Mouse (Mus musculus) kidney, adult 18-20 months (tissue): ENCODE results near the gene C8g.

Experiments used
- DNase-seq: peaks from one replicate; pipeline ENCODE4 v3.0.0; 2021

C8g gene

DNA sequence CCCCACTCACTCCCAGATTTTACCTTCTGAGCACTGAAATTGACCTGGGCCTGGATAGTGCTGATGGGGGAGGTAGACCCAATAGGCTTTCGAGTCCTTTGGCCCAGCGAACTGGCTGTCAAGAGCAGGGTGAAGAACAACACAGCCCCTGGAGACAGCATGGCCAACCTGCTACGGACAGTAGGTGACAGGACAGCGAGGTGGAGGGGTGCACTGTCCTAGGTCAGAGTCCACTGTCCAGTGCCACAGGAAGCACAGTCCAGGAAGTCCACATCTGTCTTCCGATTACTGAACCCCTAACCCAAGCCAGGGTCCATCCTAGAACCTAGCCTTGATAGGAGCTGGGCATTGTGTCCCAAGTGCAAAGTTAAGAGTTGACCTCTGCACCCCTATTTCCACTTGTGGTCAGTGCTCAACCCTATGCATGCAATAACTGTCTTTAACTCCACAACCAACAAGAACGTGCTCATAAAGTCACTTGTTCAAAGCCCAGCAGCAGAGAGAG is 1.4 kb downstream of the C8g start:
- no peak for DNase-seq

DNA sequence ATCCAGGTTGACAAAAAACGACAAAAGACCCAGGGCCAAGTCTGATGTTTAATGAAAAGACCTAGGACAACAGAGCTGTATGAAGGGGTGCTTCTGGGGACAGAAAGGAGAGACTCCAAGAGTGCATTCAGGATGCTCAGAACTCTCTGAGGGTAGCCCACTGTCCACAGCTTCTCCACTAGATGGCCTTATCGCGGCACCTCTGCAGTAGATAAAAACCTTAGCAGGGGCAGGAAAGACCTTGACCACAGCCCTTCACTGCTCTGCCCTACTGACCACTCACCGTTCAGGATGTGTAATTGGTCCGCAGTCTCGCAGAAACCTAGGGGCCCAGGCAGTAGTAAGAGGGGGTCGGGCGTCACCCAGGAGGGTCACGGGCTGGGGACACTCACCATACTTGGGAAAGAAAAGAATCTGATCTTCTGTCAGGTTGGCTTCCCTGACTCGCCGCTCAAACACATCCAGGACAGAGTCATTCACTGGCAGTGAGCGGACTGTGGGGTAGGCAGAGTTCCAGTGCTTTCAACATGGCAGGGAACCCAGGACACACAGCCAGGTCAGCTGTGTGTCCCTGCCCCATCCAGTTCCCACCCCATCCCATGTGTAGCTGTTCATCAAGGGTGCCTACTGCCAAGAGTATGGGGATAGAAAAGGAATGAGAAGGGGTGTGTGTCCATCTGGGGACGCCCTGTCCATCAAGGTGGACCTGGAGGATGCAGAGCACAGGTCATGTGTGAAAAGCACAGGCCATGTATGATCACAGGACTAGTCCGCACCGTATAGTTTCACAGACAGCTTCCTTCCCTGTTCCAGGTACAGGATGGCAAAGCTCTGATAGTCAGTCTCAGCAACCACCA is 2.7 kb downstream of the C8g start:
- DNase-seq = no peak

DNA sequence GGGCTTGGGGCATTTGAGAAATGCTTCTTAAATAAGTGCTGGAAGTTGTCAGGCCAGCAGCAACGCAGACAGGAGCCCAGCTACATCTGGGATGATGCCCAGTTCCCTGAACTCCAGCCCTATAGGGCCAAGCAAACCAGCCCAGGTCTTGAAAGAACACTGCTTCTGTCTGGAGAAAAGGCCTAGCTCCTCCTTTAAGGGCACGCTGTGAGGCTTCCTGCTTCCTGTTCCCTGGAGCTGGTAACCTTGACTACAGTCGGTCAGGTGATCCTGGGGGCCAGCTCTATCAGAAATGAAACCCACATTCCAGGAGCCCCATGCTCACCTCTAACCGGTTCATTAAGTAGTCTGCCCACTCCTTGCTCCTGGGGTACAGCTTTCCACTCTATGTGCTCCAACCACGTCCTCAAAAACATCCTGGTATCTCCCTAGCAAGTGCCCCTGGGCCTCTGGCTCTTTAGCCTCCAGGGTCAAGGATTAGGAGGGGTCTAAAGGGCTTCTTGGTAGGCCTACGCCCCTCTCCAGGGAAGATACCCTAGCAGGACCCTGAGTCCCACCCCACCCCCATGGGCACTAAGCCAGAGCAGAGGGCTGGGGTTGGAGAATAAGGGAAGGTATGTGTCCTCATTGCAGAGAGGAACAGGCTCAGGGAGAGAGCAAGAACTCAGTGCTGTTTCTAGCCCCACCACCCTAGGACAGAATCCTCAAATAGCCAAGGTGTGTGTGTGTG is 3.5 kb downstream of the C8g start:
- DNase-seq = no peak

DNA sequence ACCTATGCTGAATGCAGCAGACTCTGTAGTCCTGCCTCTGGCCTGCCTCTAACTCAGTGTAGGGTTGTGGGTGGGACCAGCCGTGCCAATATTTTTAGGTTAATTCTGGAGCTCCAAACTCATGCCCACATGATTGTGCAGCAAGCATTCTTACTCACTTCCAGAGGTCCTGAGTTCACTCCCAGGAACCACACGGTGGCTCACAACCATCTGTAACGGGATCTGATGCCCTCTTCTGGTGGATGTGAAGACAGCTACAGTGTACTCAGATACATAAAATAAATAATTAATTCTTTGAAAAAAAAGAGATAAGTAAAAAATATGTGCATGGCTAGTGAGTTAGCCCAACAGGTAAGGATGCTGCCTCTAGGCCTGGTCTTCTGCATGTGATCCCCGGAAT is 5.1 kb downstream of the C8g start:
- DNase-seq = no peak

DNA sequence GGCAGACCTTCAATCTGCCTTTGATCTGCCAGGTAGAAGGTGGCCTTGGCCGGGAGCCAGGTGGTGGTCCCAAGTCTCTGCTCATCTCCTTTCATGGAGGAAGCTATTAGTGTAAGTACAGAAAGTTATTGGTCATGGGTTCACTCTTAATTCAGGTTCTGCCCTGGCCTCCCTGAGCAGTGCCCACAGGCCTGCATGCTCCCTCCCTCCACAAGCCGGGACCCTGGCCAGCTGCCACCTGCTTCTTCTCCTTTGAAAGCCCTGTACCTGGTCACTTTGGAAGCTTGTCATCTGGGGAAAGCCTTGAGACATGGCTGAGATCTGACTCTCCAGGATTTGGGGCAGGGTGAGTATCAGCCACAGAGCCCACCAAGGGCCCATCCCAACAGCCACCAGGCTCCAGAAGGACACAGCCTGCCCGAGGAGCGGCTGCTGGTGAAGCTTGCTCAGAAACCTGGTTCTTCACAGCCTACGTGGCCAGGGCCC is 8.0 kb downstream of the C8g start, which contains the start of gene Lcn12:
Gene Lcn12, minus strand, starts transcription at position 436 of the 486 bp plus-strand sequence.
- DNase-seq = no peak

DNA sequence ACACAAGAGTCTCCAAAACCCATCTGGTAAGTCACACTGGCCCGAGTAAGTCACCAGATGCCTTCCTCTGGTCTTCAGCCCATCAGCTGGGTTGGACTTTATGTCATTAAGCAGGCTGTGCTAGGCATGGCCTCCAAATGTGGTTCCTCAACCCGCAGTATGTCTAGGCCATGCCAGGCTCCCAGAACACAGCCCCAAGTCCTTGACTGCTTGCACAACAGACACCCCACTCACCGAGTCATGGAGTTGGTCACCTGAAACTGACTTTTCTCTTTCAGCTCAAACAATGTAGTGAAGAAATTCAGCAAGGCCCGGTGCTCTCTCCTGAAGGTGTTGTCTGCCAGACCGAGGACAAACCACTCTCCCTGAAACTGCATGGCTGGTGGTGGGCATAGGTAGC is 8.5 kb downstream of the C8g start:
- no peak for DNase-seq

DNA sequence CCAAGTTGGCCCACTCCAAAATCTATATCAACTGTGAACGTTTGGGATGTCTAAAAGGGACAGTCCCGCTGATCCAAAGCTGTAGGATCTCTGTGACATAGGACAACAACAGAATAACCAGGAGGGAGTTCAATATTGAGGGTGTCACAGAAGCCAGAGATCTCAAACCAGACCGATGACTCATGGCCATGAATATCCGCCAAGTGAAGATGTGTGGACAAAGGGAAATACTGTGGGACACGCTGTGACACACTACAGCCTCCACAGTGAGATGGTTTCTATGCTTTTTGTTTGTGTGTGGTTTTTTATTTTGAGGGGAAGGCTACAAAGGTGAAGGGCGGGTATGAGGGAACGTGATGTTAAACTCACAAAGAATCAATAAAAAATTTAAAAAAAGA is 12.8 kb downstream of the C8g start:
- DNase-seq = no peak

DNA sequence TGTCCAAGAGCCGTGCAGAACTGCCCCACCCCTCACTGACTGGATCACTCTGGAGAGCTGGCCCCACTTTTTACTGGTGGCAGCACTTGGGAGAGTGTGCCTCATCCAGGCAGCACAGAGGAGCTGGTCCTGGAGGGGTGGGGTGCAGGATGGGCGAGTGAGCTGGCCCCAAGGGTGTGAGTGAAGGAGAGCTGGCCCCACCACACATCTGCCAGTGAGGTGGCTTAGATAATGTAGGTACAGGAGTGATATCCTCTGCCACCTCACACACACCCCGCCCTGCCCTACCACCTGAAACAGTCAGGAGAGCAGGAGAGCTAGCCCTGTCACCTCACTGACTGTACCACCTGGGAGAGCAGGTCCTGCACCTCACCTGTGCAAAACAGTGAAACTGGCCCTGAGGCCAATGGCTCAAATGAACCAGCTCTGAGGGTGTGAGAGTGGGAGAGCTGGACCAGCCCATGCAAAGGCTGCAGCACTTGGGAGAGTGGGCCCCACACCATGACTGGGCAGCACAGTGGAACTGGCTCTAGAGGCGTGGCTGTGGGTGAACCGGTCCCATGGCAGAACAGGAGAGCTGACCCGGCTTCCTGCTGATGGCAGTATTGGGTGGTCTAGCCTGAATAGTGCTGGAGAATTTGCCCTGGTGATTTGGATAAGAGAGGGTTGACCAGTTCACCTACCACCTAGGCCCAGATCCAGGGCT is 13.4 kb downstream of the C8g start:
- DNase-seq = no peak

DNA sequence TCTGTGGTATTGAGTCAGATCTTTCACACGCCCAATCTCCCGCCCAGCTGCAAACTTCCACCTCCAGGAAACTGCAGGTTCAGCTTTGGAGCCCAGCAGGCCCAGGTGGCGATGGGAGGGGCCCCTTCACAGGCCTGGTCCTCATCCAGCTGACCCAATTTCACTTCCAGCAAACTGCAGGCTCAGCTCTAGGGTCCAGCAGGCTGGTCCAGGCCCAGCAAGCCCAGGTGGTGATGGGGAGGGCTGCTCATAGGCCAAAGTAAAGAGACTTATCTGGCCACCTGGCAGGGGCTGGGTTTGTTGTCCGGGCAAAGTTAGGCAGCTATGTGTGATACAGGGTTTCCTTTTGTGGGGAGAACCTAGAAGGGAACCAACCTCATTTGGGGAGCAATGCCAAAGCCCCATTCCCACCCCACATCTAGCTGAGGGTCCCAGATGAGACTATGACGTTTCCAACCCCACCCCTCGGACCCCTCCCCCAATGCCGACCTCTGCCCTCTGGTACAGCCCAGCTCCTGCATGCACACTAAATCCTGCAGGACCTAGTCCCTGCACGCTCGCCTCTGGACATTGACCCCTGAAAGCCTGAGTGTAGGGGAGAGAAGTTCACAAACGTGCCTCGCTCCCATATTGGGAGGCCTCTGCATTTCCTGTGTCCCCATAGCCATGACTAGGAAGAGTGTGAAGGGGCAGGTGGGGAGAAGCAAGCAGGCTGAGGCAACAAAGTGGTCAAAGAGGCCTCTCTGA is 16.4 kb downstream of the C8g start:
- DNase-seq = peak; percentile 54

DNA sequence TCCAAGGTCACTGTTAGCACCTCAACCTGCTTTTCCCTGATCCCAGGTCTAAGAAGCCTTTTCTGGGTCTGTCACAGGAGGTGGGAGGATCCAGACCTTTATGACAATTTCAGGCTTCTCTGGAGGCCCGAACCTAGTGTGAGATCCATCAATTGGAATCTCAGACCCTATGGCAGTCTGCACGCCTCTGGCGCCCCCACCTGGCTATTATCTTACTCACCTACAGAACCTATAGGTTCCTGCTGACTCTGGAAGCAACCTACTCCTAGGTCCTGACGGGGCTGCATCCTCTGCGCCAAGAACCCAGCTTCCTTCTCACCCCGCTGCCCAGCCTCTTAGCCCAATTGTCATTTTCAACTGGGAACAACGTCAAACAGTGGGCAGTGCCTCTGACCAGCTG is 18.6 kb downstream of the C8g start:
- peak; percentile 54 for DNase-seq

DNA sequence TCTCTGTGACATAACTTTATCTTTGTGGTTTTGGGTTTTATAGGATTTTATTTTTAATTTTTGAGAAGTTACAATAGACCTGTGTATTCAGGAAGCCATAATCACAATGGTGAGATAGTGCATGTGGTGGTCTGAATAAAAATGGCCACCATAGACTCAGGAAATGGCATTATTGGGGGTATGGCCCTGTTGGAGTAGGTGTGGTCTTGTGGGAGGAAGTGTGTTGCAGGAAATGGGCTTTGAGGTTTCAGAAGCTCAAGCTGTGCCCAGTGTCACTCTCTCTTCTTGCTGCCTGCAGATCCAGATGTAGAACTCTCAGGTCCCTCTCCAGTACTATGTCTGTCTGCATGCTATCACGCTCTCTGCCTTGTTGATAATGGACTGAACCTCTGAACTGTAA is 21.0 kb downstream of the C8g start:
- no peak for DNase-seq

DNA sequence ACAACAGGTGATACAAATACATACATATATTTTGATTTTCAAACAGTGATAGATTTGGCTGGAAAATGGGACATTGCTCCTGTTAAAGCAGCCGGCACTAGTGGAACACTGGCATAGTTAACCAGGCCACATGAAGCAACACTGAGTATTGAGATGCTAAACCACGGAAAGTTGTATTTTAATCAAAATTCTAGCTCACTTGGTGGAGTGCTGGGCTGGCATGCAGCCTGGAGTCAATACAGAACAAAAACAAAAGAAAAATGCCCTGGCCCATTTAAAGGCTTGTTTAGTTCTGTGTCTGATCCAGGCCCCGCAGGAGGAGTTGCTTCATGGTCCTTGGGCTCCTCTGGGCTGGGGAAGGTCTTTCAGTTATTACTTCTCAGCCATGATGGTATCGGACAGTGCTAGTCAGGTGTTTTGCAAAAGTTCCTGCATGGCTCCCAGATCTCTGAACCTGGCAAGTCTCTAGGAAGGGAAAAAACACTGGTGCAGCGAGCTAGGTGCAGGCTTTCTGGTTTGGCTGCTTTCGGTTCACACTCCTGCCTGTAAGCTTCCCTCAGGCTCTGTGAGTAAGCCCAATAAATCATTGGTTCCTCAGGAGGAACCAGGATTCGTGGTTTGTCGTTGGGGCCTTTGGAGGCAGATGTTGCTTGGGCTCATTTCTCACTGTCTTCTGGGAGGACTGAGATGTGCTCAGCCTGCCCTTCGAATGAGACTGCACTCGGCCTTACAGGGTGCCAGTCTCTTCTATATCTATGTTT is 21.8 kb downstream of the C8g start:
- no peak for DNase-seq

DNA sequence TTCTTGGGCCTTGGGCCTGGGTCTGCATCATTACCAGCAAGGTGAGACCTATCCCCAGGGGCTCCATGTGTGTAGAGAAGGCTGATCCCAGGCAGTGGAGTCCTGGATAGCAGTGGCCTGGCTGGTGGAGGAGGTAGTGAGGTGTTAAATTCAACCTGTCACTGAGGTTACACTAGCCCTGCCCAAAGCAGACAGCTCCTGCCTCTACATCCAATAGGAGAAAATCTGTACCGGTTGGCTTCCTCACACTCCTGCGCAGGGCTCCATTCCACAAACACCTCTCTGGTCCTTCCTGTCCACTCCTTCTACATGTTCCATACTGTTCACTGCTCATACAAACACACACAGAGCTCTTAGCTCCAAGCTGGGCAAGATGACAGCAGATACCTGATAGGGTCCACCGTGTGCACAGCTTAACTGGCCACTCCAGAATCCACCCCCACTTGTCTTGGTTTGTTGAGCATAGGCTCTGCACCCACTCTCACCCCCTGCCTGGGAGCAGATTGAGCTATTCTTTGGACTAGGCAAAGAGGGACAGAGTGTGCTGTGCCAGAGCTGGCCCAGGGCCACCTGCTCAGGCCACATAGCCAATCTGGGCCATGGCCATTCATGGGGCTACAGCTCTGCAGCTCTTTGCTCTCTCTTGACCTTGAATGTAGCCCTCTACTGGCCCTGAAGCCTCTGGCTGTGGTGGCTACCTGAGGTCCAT is 23.4 kb downstream of the C8g start:
- DNase-seq = peak; percentile 61

DNA sequence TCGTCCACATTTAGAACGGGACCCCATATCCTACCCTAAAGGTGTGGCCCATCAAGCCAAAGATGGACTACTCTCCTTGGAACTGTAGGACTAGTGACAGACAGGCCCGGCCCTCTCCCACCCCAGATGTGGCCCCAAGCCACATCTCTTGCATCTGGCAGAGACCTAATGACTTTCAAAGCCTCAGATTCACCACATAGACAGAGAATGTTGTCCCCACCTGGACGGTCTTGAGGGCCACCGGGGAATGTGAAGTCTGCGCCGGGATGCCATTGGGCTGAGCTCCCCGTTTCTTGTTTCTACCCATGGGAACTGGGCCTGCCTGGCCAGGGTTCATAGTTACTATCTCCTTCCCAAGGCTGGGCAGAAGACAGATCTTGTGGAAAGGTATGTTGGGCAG is 24.0 kb downstream of the C8g start:
- DNase-seq = no peak

DNA sequence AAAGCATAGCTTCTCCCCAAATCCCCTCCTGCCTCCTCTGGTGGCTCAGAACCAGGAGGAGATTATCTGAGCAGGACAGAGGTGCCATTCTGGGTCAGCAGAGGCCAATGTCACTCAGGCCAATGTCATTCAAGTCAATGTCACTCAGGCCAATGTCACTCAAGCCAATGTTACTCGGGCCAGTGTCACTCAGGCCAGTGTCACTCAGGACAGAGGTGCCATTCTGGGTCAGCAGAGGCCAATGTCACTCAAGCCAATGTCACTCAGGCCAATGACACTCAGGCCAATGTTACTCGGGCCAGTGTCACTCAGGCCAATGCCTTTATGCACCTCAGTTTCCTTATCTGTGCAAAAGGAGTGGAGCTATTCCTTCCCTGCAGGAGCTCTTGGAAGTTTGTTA is 29.0 kb downstream of the C8g start:
- no peak for DNase-seq

DNA sequence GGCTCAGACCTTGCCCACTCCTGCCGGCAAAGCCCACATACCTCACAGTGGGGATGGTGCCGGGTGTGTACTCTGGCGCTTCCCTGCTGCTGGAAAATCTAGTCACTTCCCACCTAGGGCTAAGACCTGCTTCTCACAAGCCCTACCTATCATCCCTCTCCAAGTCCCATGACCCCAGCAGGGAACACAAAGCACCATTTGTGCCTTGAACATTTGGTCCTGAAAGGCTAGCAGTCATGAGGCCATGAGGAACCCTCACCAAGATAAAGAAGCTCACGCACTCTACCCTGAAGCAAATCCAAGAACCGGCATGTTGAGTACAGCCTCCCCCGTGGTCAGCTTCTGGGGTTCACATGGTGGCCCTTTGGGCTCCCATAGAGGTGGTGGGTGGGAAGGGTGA is 31.6 kb downstream of the C8g start, which contains the start of gene Ptgds:
Gene Ptgds, minus strand, starts transcription at position 78 of the 400 bp plus-strand sequence.
- DNase-seq = no peak

DNA sequence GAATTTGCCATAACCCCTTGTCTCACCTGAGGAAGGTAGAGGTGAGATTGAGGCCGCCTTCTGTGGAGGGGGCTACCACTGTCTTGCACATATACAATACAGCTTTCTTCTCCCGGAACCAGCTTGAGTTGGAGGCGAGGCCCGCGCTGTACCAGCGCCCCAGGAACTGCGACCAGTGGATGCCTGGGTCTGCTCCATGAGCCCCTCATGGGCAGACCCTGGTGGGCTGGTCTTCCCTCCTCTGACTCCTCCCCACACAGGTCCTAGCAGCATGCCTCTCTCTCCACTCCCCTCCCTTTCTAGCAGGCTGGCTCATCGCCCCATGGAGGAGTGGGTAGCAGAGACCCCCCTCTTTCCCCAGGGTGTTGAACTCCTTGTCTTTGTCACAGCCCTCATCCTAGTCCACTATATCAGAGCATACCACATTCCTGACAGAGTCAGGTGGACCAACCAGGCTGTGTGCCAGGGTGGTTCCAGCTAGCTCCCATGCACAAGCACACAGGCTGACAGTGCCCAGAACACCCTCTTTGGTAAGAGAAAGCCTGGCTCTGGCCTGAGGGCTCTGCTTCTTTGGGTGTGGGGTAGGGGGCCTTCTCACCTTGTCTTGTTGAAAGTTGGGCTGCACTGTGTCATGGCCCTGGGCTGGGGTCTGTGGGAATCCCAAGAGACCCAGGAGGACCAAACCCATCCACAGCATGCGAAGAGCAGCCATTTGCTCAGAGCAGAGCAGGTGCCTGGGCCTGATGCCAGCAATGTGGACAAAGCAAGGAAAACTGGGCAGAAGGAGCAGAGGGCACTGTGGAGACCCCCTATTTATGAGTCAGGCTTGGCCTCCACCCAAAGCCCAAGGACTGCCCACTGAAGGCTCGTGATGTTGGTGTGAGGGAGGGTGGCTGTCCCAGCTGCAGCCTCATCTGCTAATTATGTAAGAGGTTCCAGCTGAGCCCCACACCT is 32.3 kb downstream of the C8g start:
- peak; percentile 57 for DNase-seq

DNA sequence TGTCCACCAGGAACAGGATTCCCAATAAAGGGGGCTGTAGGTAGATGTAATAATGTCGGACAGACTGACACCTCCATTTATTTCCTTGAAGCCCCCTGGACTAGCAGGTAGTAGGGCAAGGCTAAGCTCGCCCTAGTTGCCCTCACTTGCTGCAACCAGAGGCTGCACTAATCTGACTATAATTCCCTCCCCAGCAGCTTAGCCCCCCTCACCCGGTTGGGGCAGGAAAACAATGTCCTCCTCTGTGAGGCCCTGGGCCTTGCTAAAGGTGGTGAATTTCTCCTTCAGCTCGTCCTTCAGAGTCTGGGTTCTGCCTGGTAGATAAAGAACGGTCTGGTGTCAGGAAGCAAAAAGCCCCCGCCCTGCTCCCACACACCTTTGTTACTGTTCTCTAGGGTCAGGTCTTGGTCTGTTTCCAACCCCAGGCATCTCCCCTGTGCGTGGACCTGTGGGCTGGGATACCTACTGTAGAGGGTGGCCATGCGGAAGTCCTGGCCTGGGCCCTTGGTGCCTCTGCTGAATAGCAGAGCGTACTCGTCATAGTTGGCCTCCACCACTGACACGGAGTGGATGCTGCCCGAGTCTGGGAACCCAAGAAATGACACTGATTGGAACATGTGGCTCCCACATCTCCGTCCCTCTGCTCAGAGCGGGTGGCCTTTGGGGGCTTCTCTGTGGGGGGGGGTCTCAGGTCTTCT is 33.8 kb downstream of the C8g start:
- no peak for DNase-seq
